Mouse (Mus musculus) forebrain, embryonic 13.5 days (tissue): ENCODE measurements around the gene 4930442H23Rik. TPM values are rescaled to one million over a fixed set of nuclear protein-coding genes. Genes with fewer than 3 reads are reported as not detected.

Source experiments
- polyA plus RNA-seq: library from polyadenylated mRNA; unstranded; fragments of >200 nt; fragmentation: Nextera tagmentation; extraction: Ambion mirVana; gene quantifications from 2 replicates; pipeline ENCODE4 v1.2.1, GENCODE M21; 2015

4930442H23Rik gene
- polyA plus RNA-seq, 1 experiment from 2014 or later, result not detected

Other genes with a start within 250 kb of the 4930442H23Rik start
- gene Gng7, start 168.9 kb downstream of the 4930442H23Rik start, polyA plus RNA-seq, result 14.8 and 17.6 TPM in 2 replicates
- 13.4 and 15.0 TPM in 2 replicates for gene Diras1, start 158.2 kb downstream of the 4930442H23Rik start, polyA plus RNA-seq
- 33.4 and 37.8 TPM in 2 replicates for gene Slc39a3, start 146.4 kb downstream of the 4930442H23Rik start, polyA plus RNA-seq
- gene Sgta, start 123.7 kb downstream of the 4930442H23Rik start, polyA plus RNA-seq, result 273 and 305 TPM in 2 replicates
- 55.8 and 60.5 TPM in 2 replicates for gene Thop1, start 113.8 kb downstream of the 4930442H23Rik start, polyA plus RNA-seq
- 0.30 and 0.42 TPM in 2 replicates for gene Creb3l3, start 85.0 kb downstream of the 4930442H23Rik start, polyA plus RNA-seq
- 200 and 211 TPM in 2 replicates for gene Map2k2, start 77.9 kb downstream of the 4930442H23Rik start, polyA plus RNA-seq
- 10.4 and 10.6 TPM in 2 replicates for gene Zbtb7a, start 48.6 kb downstream of the 4930442H23Rik start, polyA plus RNA-seq
- 54.2 and 57.0 TPM in 2 replicates for gene Pias4, start 15.9 kb downstream of the 4930442H23Rik start, polyA plus RNA-seq
- 555 and 583 TPM in 2 replicates for gene Eef2, start 7.2 kb downstream of the 4930442H23Rik start, polyA plus RNA-seq
- 43.5 and 47.7 TPM in 2 replicates for gene Dapk3, start 844 bp downstream of the 4930442H23Rik start, polyA plus RNA-seq
- gene Nmrk2, start 18.2 kb upstream of the 4930442H23Rik start, polyA plus RNA-seq, result not detected in 2 replicates
- gene Atcay, start 47.0 kb upstream of the 4930442H23Rik start, polyA plus RNA-seq, result 44.5 and 54.2 TPM in 2 replicates
- gene Zfr2, start 49.3 kb upstream of the 4930442H23Rik start, polyA plus RNA-seq, result 9.7 and 10.9 TPM in 2 replicates
- gene Matk, start 69.1 kb upstream of the 4930442H23Rik start, polyA plus RNA-seq, result 5.6 and 7.4 TPM in 2 replicates
- 134 and 135 TPM in 2 replicates for gene Mrpl54, start 83.1 kb upstream of the 4930442H23Rik start, polyA plus RNA-seq
- gene Apba3, start 83.1 kb upstream of the 4930442H23Rik start, polyA plus RNA-seq, result 28.6 and 32.3 TPM in 2 replicates
- 6.2 and 7.1 TPM in 2 replicates for gene Tjp3, start 107.7 kb upstream of the 4930442H23Rik start, polyA plus RNA-seq
- gene Pip5k1c, start 109.1 kb upstream of the 4930442H23Rik start, polyA plus RNA-seq, result 73.1 and 87.2 TPM in 2 replicates
- gene Cactin, start 137.3 kb upstream of the 4930442H23Rik start, polyA plus RNA-seq, result 39.9 and 42.0 TPM in 2 replicates
- gene Tbxa2r, start 144.9 kb upstream of the 4930442H23Rik start, polyA plus RNA-seq, result 2.6 and 3.8 TPM in 2 replicates
- gene Gipc3, start 159.4 kb upstream of the 4930442H23Rik start, polyA plus RNA-seq, result not detected in 2 replicates
- 60.6 and 61.1 TPM in 2 replicates for gene Hmg20b, start 166.6 kb upstream of the 4930442H23Rik start, polyA plus RNA-seq
- 6.3 and 6.8 TPM in 2 replicates for gene Mfsd12, start 173.6 kb upstream of the 4930442H23Rik start, polyA plus RNA-seq
- 0.44 and 0.45 TPM in 2 replicates for gene 4930404N11Rik, start 182.0 kb upstream of the 4930442H23Rik start, polyA plus RNA-seq
- gene Fzr1, start 194.7 kb upstream of the 4930442H23Rik start, polyA plus RNA-seq, result 117 and 128 TPM in 2 replicates
- 76.7 and 87.3 TPM in 2 replicates for gene Dohh, start 200.6 kb upstream of the 4930442H23Rik start, polyA plus RNA-seq
- gene Gm48551, start 200.6 kb upstream of the 4930442H23Rik start, polyA plus RNA-seq, result 4.2 and 5.8 TPM in 2 replicates
- gene Gm48552, start 205.2 kb upstream of the 4930442H23Rik start, polyA plus RNA-seq, result 2.1 and 2.3 TPM in 2 replicates
- gene Smim24, start 209.2 kb upstream of the 4930442H23Rik start, polyA plus RNA-seq, result 1.8 TPM in 2 replicates